Mouse (Mus musculus): ENCODE results near the gene Stx11.

Stx11 gene

DNA sequence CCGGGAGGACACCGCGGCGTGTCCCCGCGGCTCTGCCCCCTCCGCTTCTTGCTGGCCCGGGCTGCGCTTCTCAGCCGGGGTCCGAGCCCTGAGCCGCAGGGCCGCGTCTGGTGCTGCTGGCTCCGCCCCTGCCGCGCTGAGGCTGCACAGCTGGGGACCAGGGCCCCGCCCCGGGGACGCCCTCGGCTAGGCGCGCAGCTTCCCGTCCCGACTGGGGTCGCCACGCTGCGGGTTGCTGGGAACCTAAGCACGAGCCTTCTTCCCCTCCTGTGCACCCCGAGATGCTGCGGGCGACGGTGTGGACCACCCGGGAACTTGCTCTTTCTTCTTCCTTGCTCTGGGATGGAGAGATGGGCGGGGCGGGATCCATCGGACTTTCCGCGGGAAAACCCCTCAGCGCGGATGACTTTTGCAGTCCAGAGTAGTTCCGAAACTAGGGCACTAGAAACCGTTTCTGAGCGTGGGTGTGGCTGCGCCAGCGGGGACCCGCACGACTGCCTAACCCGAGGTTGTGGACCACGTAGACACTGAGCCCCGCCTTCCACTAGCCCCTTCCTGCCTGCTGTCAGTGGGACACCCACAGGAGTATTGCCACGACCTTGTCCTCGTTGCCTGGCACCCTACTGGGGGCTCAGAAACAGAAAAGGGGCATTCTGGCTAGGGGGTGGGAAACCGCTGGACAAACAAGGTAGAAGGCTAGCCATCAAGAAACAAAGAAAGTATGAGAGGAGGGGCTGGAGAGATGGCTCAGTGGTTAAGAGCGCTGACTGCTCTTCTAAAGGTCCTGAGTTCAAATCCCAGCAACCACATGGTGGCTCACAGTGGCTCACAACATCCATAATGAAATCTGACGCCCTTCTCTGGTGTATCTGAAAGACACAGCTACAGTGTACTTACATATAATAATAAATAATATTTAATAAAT lies at the start of gene Stx11:
TSS of gene Stx11 (minus strand) at position 148 of the 925 bp plus-strand sequence.
- peak; percentile 57 for DNase-seq (ENCODE audit: low read depth, low spot score)

DNA sequence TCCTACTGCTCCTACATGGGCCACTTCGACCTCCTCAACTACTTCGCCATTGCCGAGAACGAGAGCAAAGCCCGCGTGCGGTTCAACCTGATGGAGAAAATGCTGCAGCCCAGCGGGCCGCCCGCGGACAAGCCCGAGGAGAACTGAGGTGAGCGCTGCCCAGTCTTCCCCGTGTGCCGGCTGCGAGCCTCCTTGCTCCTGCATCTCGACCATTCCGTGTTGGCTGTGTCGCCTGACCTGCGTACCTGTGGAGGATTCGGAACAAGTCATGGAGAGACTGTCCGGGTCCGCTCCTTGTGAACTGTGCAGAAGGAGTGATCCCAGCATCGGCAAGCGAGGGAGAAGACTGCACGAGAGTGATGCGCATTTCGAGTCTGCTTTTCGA lies 44.6 kb upstream of the Stx11 start:
- no peak for DNase-seq (ENCODE audit: low read depth, low spot score)

DNA sequence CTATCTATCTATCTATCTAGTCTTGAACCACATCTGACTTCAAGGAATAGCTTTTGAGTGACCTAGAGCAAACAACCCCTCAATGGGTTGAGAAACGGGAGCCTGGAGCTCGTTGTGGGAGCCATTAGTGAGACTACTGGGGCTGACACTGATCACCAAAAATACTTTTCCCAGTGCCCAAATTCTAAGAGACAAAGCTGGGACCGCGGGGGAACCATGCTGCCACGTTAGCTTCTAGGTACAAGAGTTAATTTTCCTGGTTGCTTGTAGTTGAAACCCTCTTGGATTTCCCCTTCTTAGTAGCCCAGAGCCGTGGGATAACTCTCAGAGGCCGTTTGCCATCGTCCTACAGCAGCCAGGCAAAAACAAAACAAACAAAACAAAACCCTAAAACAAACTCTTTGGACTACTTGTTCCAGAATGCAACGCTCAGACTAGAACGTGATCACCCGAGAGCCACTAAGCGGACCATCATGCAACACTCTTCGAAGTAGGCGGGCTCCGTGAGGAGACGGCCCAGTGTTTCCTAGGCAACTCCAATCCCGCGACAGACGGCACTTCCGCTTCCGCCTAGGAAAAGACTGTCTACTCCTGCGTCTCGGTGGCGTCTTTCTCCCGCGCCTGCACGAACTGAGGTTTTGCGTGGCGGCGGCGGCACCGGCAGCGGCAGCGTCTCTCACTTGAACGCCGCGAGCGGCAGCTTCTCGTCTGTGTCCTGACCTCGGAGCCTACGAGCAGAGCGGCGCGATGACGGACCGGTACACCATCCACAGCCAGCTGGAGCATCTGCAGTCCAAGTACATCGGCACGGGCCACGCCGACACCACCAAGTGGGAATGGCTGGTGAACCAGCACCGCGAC lies 44.0 kb upstream of the Stx11 start:
- DNase-seq (ENCODE audit: low read depth, low spot score), result peak; percentile 89

DNA sequence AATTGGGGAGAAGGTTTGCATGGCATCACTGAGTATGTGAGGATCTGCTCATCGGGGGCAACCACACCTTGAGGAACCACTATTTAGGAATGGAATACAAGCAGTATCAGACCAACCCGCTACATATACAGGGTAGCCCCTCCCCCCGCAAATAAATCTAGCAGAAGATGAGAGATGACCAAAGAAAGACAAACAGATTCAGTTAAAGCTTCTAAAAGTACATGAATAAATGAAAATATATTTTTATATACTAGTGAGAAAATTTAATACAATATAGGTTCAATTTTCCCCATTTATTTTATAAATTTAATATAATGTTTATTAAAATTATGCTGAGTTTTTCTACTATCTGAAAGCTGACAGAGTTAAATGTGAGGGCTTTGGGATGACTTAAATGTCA lies 40.9 kb upstream of the Stx11 start, which contains the start of gene Sf3b5:
TSS of gene Sf3b5 (plus strand) at position 301 of the 400 bp plus-strand sequence.
- DNase-seq (ENCODE audit: low read depth, low spot score), result no peak

DNA sequence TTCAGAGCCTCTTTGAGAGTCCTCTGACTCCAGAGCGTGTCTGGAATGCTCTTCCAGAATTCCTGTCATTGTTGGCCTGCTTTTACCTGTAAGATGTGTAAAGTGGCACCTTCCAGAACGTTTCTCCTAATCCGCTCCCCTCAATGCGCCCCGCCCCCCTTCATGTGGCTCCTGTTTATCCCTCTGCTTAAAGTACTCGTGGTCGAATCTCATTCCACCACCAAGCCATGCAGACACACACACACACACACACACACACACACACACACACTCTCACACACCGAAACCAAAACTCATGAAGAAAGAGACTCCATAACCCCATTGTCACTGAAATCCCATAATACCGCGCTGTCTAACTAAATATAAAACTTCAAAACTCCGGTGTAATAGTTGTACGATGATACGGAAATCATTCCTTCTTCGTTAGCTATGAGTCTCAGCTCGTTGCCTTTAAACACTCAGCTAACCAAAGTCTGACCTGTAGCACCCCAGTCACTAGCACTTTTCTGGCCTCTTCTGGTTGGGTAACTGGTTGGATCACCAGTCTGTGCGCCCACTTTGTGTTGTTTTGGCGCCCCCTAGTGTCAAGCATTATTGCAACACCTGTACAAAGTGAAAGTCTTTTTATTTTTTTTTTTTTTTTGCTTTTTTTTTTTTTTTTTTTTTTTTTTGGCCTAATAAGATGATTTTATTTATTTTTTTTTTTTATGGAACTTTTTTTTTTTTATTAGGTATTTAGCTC lies 32.8 kb upstream of the Stx11 start:
- no peak for DNase-seq (ENCODE audit: low read depth, low spot score)

DNA sequence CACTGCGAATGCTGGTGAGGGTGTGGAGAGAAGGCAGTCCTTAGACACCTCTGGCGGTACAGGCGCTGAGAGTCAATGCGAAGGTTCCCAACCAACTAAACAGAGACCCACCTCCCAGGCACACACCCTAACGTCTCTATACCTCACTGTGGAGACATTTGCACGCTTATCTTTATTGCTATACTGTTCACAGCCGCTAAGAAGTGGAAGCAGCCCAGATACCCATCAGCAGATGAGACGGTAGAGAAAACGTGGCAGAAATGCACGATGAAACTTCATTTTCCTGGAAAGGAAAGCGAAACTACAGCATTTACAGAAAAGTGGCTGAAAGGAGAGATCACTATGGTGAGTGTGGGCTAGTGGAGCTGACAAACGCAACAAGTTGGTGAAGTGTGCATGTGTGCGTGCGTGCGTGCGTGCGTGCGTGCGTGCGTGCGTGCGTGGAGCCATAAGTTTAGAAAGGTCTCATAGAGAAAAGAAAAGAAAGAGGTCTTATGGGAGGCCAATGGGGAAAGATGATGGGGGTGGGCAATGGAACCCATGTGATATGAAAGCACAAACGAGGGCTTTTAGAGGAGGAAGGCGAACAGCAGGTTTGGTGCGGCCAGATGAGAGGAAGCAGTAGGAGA lies 29.4 kb upstream of the Stx11 start:
- DNase-seq (ENCODE audit: low read depth, low spot score), result no peak

DNA sequence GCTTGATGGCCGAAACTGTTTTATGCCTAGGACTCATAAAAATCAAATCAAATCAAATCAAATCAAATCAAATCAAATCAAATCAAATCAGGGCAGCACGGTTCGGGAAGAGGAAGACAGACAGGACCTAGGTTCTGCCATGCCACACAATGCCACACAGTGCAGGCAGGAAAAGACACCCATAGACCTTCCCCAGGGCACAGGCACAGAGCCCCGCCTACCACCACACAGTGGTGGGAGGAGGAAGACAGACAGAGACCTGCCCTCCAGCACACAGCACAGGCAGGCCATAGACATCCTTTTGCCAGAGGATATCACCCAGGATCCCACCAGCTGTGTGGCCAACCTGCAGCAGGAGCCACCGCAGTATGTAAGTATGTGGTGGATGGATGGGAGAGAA lies 27.9 kb upstream of the Stx11 start:
- DNase-seq (ENCODE audit: low read depth, low spot score), result no peak

DNA sequence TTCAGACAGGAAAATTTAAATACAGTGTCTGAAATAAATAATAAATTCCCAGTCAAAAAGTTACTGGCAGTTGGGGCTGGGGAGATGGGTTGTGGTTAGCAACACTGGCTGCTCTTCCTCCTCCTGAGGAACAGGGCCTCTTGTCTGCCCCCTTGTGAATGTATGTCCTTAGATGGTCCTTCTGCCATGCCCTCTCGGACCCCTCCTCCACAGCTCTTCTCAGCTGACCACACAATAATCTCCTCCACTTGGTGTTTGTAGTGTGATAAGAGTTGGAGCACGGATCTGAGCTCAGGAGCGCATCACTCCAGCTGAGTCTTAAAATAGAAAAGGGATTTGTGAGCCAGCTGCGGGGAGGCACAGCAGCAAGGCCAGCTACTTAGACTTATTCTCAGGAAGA lies 22.8 kb upstream of the Stx11 start:
- DNase-seq (ENCODE audit: low read depth, low spot score), result no peak

DNA sequence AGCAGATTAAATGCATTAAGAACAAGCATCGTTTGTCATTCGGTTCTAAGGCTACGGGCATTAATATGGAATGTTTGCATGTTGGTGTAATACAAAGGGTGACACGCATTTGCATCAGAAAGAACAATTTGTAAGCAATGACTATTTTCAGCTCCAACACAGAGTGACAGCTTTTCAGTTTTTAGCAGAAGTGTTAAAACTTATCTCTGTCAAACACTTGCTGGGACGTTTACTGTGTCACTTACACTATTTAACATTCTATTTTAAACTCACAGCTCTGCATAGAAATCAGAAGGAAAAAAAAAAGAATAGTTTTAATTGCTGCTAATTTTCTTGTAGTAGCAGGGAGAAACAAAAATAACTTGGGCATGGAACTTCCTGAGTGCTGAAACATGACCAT lies 22.4 kb upstream of the Stx11 start:
- DNase-seq (ENCODE audit: low read depth, low spot score), result no peak

DNA sequence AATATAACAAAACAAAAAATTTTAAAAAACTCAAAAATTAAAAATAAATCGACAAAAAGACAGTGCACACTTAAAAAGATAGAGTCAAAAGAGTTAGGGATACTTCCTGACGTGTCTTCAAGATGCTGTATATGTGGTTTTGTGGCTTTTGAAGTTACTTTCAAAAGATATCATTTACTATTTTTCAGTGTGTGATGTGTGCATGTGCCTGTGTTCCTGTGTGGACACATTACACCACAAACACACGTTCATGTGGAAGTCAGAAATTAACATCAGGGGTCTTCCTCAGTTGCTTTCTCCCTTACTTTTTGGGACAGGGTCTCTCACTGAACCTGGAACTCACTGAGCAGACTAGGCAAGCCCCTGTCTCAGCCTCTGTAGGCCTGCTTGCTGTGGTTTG lies 20.9 kb upstream of the Stx11 start:
- no peak for DNase-seq (ENCODE audit: low read depth, low spot score)

DNA sequence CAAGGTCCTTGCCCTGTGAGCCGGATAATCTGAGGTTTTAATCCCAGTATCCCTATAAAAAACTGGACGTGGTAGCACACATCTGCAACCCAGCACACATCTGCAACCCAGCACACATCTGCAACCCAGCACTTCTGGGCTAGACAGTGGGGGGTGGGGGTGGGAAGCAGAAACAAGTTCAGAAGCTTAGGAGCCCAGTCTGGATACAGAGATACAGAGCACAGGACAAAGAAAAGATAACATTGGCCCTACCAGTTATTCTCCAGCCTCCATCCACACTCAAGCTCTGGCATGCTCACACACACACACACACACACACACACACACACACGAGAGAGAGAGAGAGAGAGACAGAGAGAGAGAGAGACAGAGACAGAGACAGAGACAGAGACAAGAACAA lies 19.4 kb upstream of the Stx11 start:
- DNase-seq (ENCODE audit: low read depth, low spot score), result no peak

DNA sequence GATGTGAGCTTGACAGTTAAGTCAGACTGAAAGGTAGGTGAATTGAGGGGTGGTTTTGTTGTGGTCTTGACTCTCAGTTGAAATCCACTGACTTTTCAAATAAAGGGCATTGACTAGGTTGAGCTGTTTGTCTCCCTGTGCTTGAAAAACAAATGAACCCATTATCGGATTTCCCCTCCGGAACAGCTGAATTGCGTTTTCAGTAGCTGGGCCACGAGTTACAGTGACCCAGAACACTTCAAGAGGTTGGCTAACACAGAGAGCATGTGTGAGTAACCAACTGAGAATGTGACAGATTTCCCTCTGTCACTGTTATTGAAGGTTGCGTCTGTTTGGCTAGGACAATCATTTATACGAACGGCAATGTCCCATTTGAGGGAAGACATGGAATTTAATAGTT lies 17.0 kb upstream of the Stx11 start:
- DNase-seq (ENCODE audit: low read depth, low spot score), result no peak

DNA sequence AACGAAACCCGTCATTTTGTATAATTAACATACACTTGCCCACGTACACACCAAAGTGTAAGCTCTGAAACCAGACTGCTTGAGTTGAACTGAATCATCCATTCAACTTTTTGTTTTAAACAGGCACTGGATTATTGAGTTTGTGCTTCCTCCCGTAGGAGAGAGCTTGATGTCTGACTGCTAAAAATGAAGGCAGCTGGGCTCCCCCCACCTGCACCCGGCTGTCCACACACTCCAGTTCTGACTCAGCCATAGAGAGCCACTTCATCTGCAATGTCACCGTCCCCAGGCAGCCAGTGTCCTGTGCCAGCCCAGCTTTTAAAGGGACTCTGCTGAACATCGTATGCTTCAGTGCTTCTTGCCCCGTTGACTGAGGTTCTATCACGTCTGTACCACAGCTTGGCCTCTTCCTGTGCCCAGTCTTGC lies 13.7 kb upstream of the Stx11 start:
- no peak for DNase-seq (ENCODE audit: low read depth, low spot score)

DNA sequence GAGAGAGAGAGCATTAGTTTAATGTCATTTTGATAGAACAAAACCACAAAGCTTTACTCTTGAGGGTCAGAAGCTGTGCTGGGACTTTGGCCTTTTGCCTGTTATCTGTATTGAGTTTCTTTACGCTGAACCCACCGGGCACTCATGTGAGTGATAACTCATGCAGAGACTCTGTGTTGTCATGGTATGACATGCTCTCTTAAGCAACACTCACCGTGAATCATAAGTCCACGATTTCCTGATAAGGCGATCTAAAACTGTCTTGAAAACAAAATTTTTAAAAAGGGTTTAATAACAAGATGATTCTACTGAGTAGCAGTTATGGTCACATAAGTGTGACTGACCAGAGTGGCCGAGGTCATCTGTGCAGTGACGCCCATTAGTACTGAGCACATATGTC lies 12.5 kb upstream of the Stx11 start:
- DNase-seq (ENCODE audit: low read depth, low spot score), result no peak

DNA sequence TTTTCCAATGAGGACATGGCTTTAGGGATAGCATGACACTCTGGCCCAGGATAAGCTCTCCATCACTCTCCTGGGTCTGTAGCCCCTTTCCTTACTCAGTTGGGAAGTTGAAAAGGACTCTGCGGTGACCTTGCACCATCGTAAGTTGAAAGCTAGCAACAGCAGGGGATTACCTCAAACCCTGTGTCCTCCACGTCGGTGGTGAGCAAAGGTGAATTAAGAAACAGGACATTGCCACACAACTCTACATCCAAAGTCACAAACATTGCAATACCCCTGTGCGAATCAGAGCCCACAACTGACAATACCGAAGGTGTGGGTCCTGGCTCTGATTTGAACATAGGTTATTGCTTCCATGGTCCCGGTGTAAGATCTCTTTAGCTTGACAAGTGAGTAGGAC lies 11.9 kb upstream of the Stx11 start:
- no peak for DNase-seq (ENCODE audit: low read depth, low spot score)

DNA sequence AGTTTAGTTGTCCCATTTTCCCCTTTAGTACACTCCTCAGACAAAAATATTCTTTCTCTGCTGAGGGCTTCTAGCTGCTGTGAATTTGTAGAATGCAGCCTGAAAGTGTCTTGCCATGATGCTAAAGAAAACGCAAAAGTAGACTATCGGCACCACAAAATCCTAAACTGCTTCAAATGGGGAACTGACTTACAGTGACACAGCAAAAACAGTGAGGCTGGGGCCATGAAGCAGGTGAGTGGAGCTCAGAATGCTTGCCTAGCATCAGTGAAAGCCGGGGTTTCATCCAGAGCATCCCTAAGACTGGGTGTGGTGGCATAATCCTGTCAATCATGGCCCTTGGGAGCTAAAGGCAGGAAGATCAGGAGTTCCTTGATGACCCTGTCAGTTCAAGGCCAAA lies 11.4 kb upstream of the Stx11 start:
- DNase-seq (ENCODE audit: low read depth, low spot score), result no peak

DNA sequence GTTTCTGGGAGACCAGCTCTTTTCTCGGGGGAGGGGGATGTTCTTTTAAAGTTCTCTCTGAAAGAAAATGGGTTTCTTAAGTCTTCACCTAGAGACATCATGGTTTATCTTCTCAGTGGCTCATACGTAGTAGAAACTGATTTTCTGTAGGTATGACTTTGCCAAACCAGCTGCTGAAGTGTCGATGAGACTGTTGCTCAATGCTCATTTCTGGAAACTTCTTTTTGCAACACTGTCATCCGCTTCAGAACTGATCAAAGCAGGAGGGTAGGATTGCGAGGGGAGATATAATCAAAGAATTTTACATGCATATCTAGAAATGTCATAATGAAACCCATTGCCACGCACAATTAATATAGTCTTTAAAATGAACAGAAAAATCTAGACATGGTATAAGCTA lies 10.5 kb upstream of the Stx11 start:
- DNase-seq (ENCODE audit: low read depth, low spot score), result no peak

DNA sequence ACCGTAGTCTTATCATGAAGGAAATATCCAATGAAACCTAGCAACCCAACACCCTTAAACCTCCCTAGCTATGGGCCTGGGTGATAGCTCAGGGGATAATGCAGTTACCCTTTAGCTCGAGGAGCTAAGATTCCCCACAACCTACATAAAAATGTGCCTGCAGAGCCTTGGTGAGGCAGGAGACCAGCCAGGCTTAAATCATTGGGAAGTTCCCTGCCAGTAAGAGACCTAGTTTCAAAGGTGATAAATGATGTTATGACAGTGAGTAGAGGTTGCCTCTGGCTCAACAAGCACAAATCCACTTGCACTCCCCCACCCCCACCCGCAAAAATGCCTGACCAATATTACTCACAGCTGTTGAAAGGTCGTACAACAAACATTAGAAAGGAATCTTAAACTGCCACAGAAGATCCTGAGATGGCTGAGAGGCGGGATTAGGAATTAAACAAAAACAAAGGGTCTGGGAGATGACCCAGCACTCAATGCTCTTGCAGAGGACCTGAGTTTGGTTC lies 1.6 kb upstream of the Stx11 start:
- no peak for DNase-seq (ENCODE audit: low read depth, low spot score)

DNA sequence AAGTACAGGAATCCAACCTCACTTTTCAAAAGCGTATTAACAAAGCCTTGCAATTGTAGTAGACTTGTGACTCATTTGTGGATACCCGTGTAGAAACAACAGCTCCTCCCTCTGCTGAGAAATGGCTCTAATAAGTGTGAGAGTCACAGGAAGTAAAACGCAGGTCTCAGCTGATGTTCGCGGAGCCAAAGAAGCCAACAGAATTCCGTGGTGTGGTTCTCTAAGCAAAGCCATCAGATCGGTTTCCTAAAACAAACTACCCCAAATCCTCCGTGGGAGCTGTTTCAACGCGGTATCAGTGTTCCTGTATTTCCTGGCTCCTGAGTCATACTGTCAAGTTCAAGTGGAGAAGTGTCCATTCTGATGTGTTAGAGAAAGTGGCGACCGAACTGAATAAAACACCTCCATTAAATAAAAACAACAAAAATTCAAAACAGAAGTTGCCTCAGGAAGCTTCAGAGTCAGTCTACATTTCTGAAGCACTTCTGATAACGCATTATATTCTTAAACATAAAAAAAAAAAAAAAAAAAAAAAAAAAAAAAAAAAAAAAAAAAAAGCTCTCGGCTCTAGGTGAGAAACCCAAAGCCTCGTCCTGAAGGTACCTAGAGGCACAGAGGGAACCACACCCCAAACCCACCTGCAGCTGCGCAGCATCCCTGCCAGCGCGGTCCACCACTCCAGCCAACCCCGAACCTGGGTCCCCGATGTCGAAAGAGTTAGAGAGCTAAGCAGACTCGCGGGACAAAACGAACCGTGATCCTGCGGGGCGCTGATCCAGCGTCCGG lies 543 bp downstream of the Stx11 start:
- DNase-seq (ENCODE audit: low read depth, low spot score), result peak; percentile 18

DNA sequence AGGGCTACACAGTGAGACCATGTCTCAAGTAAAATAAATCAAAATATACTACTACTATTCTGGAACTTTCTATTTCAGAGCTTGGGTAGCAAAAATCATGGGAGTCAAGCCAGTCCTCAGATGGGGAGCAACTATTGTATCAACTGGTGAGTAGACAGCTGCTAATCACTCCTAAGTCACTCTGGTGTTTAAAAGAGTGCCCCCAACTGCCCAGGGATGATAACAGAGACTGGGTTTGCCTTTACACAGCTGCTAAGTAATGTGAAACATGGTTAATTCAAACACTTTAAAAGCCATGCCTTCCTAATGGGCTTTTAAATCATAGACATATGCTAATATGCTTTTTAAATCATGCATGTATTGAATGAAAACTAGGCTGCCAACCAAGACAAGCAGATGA lies 1.9 kb downstream of the Stx11 start:
- DNase-seq (ENCODE audit: low read depth, low spot score), result no peak

All from WW6 (cell line).